Mouse (Mus musculus): ENCODE measurements around the gene C2. TPM values are rescaled to one million over a fixed set of nuclear protein-coding genes. Genes with fewer than 3 reads are reported as not detected.
A peak's percentile ranks its signal among the peaks of the same experiment; 100 is the strongest.

The C2 gene
- 0.77 and 1.5 TPM in 2 replicates for polyA plus RNA-seq (2015; fragmentation: Nextera tagmentation; extraction: Ambion mirVana)

- Histone ChIP-seq H3K36me3 (peaks cover 19% of the 10 kb centered on the region), H3K4me3 (peak within 1 kb of the TSS; percentile 94), H3K4me1 (peaks cover 56% of the 10 kb centered on the region), H3K9me3 (no peaks in the 10 kb centered on the region), H3K27me3 (no peaks in the 10 kb centered on the region), H3K9ac (replicated peaks) (peak within 1 kb of the TSS; percentile 96), H3K4me2 (replicated peaks) (peak within 1 kb of the TSS; percentile 97), H3K27ac (replicated peaks) (peak within 1 kb of the TSS; percentile 97)
- peak; percentile 46 for ATAC-seq (replicated peaks)
- WGBS: 0% methylated on average over 16 of the region's 44 CpGs
These were observed at the start of gene C2, which contains the start of gene Ehmt2 for GRCm38 (mm10) chr17:34898160-34898586. Gene C2, minus strand, starts transcription at chr17:34898265. Gene Ehmt2, plus strand, starts transcription at chr17:34898469.

GRCm38 (mm10) chr17:34947606-34948005 is 49.5 kb upstream of the C2 start:
- no peak for ATAC-seq (replicated peaks)
- peaks cover 20% of the 10 kb centered on the region for H3K4me1 ChIP-seq
- WGBS: 20% methylated on average over 8 of the region's 8 CpGs
- no peak overlapping the region for H3K27ac ChIP-seq (replicated peaks)
- no peaks in the 10 kb centered on the region for H3K27me3 ChIP-seq
- no peak overlapping the region for H3K4me3 ChIP-seq
- no peaks in the 10 kb centered on the region for H3K9me3 ChIP-seq
- no peak overlapping the region for H3K9ac ChIP-seq (replicated peaks)
- no peak overlapping the region for H3K4me2 ChIP-seq (replicated peaks)
- H3K36me3 ChIP-seq: peaks cover 15% of the 10 kb centered on the region

DNA sequence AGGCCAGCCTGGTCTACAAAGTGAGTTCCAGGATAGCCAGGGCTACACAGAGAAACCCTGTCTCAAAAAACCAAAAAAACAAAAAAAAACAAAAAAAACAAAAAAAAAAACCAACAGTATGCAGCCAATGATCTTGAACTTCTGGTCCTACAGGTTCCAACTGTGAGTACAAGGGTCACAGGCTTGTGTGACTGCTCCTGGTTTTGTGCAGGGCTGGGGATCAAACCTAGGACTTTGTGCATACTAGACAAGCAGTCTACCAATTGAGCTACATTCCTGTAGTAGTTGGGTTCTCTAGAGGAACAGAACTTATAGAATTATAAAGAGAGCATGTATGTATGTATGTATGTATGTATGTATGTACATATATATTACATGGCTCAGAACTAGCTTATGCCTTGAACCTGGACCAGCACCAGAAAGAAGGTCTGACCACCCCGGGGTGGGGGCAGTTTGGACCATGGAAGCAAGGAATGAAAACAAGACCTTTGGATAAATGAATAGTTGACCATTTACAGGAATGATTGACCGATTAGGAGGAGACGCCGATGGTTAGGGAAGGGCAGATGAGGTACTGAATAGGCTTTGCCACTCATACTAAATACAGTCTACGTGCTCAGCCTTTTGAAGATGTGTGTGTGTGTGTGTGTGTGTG is 48.5 kb upstream of the C2 start:
- Histone ChIP-seq H3K27ac (replicated peaks) (no peak overlapping the region), H3K27me3 (no peaks in the 10 kb centered on the region), H3K4me2 (replicated peaks) (no peak overlapping the region), H3K36me3 (peaks cover 15% of the 10 kb centered on the region), H3K4me3 (no peak overlapping the region), H3K9me3 (no peaks in the 10 kb centered on the region), H3K4me1 (peaks cover 23% of the 10 kb centered on the region), H3K9ac (replicated peaks) (no peak overlapping the region)
- WGBS: 89% methylated on average over 5 of the region's 5 CpGs
- ATAC-seq (replicated peaks): no peak

DNA sequence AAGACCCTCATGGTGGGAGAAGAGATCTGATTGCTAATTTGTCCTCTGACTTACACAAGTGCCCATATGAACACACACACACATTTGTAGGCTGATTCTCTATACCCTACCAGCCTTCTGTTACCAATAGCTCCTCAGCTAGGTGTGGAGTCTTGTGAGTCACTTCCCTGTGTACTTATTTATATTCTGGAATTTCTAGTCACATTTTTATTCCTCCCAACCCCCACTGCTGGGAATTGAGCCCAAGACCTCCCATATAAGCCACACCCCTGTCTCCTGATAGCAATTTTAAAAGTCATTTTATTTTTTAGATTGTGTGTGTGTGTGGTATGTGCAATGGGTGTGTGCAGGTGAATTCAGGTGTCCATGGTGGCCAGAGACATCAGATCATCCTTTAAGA is 46.3 kb upstream of the C2 start:
- no peak overlapping the region for H3K4me2 ChIP-seq (replicated peaks)
- no peak overlapping the region for H3K4me3 ChIP-seq
- H3K9me3 ChIP-seq: no peaks in the 10 kb centered on the region
- H3K9ac ChIP-seq (replicated peaks): no peak overlapping the region
- ATAC-seq (replicated peaks): no peak
- peaks cover under 1% of the 10 kb centered on the region; the same call in 1 of the 2 replicates for H3K36me3 ChIP-seq
- H3K27me3 ChIP-seq: no peaks in the 10 kb centered on the region
- no peak overlapping the region for H3K27ac ChIP-seq (replicated peaks)
- 0 out of 2 replicates have a peak, but pooled peaks cover 4% of the 10 kb centered on the region for H3K4me1 ChIP-seq

DNA sequence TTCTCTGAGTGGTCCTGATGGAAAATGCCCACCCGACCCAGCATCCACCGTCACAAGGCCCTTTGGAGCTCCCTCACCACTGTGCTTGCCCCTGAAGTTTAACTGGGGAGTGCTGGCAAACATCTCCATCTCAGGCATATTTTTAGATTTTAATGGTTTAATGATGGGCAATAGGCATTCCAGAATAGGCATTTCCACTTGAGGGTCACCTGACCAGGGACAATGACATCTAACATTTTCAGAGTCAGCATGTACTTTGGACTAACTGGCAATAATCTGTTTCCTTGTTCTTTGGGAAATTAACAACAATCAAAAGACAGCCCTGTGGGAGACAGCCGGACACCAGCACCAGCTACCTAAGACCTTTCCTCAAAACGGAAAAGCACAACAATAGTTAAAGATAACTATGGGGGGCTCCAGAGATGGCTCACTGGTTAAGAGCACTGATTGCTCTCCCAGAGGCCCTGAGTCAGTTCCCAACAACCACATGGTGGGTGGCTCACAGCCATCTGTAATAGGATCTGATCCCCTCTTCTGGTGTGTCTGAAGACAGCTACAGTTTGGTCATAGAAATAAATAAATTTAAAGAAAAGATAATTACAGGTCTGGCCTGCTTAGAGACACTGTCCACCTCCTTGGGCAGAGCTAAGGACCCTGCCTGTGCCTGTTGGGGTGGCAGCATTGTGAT is 45.2 kb upstream of the C2 start:
- no peak overlapping the region for H3K4me3 ChIP-seq
- no peaks in the 10 kb centered on the region for H3K27me3 ChIP-seq
- H3K9me3 ChIP-seq: no peaks in the 10 kb centered on the region
- no peaks in the 10 kb centered on the region for H3K36me3 ChIP-seq
- 0 out of 2 replicates have a peak, but pooled peaks cover 4% of the 10 kb centered on the region for H3K4me1 ChIP-seq
- 86% methylated on average over 4 of the region's 4 CpGs for WGBS
- no peak for ATAC-seq (replicated peaks)
- H3K27ac ChIP-seq (replicated peaks): no peak overlapping the region
- no peak overlapping the region for H3K9ac ChIP-seq (replicated peaks)
- H3K4me2 ChIP-seq (replicated peaks): no peak overlapping the region

GRCm38 (mm10) chr17:34941344-34942041 is 43.4 kb upstream of the C2 start:
- H3K4me2 ChIP-seq (replicated peaks): peak overlapping the region; percentile 37
- no peaks in the 10 kb centered on the region for H3K9me3 ChIP-seq
- WGBS: 5% methylated on average over 15 of the region's 15 CpGs
- H3K4me3 ChIP-seq: peak overlapping the region; percentile 14; the same call in 1 of the 2 replicates
- 0 out of 2 replicates have a peak, but pooled peaks cover 4% of the 10 kb centered on the region for H3K4me1 ChIP-seq
- 0 out of 2 replicates have a peak overlapping the region, but pooled peaks have one; percentile 17 for H3K9ac ChIP-seq (replicated peaks)
- H3K36me3 ChIP-seq: no peaks in the 10 kb centered on the region
- no peak overlapping the region for H3K27ac ChIP-seq (replicated peaks)
- ATAC-seq (replicated peaks): no peak
- H3K27me3 ChIP-seq: no peaks in the 10 kb centered on the region

DNA sequence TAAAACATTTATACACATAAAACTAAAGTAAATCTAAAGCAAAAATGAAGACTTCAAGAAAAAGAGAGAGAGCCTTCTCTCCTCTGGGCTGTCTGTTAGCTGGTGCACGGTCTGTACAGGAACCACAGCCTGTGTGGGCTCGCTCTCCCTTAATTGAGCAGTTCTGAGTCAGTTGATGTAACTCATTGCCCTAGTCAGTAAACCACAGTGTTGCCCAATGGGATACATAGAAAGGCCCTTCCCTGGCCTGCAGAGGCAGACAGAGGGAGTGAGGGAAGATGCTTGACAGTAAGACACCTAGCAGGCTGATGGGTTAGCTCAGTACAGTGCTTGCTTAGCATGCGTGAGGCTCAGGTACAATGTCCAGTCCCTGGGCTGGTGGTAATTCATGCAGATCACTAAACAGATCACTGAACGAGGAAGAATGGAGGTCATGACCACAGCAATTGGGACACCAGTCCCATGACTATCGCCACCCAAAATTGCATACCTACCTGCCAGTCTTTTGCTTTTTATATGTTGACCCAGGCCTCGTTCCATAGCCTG is 40.0 kb upstream of the C2 start:
- whole genome bisulfite sequencing: 82% methylated on average over 6 of the region's 6 CpGs

DNA sequence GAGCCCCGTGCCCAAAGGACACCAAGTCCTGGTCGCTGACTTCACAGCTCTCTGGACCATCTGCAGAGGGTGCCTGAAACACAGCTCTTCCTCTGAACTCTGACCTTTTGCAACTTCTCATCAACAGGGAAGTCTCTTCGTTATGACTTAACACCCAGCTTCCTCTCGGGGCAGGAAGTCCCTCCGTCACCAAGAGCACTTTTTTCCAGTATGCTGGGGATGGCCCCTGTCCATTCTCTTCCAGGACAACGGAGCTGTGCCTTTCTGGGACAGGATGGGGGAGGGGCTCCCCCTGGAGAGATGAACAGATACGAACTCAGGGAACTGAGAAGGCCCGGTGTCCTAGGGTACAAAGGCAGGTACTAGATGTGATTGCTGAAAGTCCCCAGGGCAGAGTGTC is 36.8 kb upstream of the C2 start:
- Histone ChIP-seq H3K4me3 (no peak overlapping the region), H3K36me3 (0 out of 2 replicates have a peak, but pooled peaks cover 2% of the 10 kb centered on the region), H3K27me3 (no peaks in the 10 kb centered on the region), H3K27ac (replicated peaks) (no peak overlapping the region), H3K9me3 (no peaks in the 10 kb centered on the region), H3K4me2 (replicated peaks) (no peak overlapping the region), H3K4me1 (peaks cover 9% of the 10 kb centered on the region), H3K9ac (replicated peaks) (no peak overlapping the region)
- WGBS: 57% methylated on average over 8 of the region's 8 CpGs
- no peak for ATAC-seq (replicated peaks)

More for the DNA sequence above, 40.0 kb upstream of the C2 start:
- Histone ChIP-seq H3K27me3 (no peaks in the 10 kb centered on the region), H3K4me3 (no peak overlapping the region), H3K9ac (replicated peaks) (no peak overlapping the region), H3K4me2 (replicated peaks) (no peak overlapping the region), H3K27ac (replicated peaks) (no peak overlapping the region), H3K4me1 (0 out of 2 replicates have a peak, but pooled peaks cover 4% of the 10 kb centered on the region), H3K36me3 (0 out of 2 replicates have a peak, but pooled peaks cover 2% of the 10 kb centered on the region), H3K9me3 (no peaks in the 10 kb centered on the region)
- ATAC-seq (replicated peaks): no peak

DNA sequence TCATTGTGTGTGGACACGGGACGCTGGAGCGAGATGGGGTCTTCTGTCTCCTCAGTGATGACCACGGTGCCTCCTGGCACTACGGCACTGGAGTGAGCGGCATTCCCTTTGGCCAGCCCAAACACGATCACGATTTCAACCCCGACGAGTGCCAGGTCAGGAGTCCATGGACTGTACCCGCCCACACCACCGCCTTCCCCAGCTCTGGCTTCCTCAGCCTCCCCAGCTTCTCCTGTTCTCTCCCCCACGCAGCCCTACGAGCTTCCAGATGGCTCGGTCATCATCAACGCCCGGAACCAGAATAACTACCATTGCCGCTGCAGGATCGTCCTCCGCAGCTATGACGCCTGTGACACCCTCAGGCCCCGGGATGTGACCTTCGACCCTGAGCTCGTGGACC is 36.0 kb upstream of the C2 start:
- WGBS: 79% methylated on average over 24 of the region's 24 CpGs
- no peak overlapping the region for H3K9ac ChIP-seq (replicated peaks)
- no peaks in the 10 kb centered on the region for H3K27me3 ChIP-seq
- no peaks in the 10 kb centered on the region for H3K9me3 ChIP-seq
- no peak overlapping the region for H3K27ac ChIP-seq (replicated peaks)
- H3K4me3 ChIP-seq: no peak overlapping the region
- no peak for ATAC-seq (replicated peaks)
- 0 out of 2 replicates have a peak, but pooled peaks cover 2% of the 10 kb centered on the region for H3K36me3 ChIP-seq
- H3K4me2 ChIP-seq (replicated peaks): no peak overlapping the region
- peaks cover 9% of the 10 kb centered on the region for H3K4me1 ChIP-seq

- Histone ChIP-seq H3K9me3 (no peaks in the 10 kb centered on the region), H3K9ac (replicated peaks) (peak overlapping the region; percentile 85), H3K4me2 (replicated peaks) (peak overlapping the region; percentile 85), H3K27ac (replicated peaks) (no peak overlapping the region), H3K4me3 (peak overlapping the region; percentile 93), H3K36me3 (0 out of 2 replicates have a peak, but pooled peaks cover 2% of the 10 kb centered on the region), H3K27me3 (no peaks in the 10 kb centered on the region), H3K4me1 (peaks cover 9% of the 10 kb centered on the region)
- 89% methylated on average over 8 of the region's 8 CpGs for WGBS
- ATAC-seq (replicated peaks): no peak
These were observed 34.2 kb upstream of the C2 start for GRCm38 (mm10) chr17:34932287-34932686.

- Histone ChIP-seq H3K4me2 (replicated peaks) (peak overlapping the region; percentile 85), H3K36me3 (0 out of 2 replicates have a peak, but pooled peaks cover 2% of the 10 kb centered on the region), H3K4me3 (peak overlapping the region; percentile 93), H3K4me1 (peaks cover 9% of the 10 kb centered on the region), H3K9me3 (no peaks in the 10 kb centered on the region), H3K9ac (replicated peaks) (peak overlapping the region; percentile 85), H3K27me3 (no peaks in the 10 kb centered on the region), H3K27ac (replicated peaks) (0 out of 2 replicates have a peak overlapping the region, but pooled peaks have one; percentile 49)
- ATAC-seq (replicated peaks): peak; percentile 44; the same call in 1 of the 2 replicates
- WGBS: 14% methylated on average over 14 of the region's 14 CpGs
These were observed 33.7 kb upstream of the C2 start for GRCm38 (mm10) chr17:34931735-34932098.

All from forebrain, embryonic 15.5 days (tissue).